Mouse (Mus musculus) testis, adult 2 months (tissue): Measurements from ENCODE around the gene Bcar3.

ENCODE experiments used
- CTCF ChIP-seq: fragments of 200-500 bp; IDR thresholded peaks from 2 replicates; pipeline ENCODE4 v1.5.1; 2012; ENCODE audit warnings: low read depth, mild to moderate bottlenecking, inconsistent platforms, low read length, moderate library complexity; ENCODE audit not compliant: control insufficient read depth, insufficient read depth, insufficient replicate concordance
- POLR2A ChIP-seq: fragments of 200-500 bp; IDR thresholded peaks from 2 replicates; pipeline ENCODE4 v1.6.1; 2012; ENCODE audit warnings: low read depth, mild to moderate bottlenecking, inconsistent platforms, low read length, moderate library complexity; ENCODE audit not compliant: control insufficient read depth

GRCm38 (mm10) chr3:122378634-122379033 is 84.7 kb downstream of the Bcar3 start:
- TF ChIP-seq CTCF: no peak
- no peak for TF ChIP-seq POLR2A
